Mouse (Mus musculus) brain, embryonic 14.5 days (tissue): ENCODE results near the gene Plcd1. TPM values are rescaled to one million over a fixed set of nuclear protein-coding genes. Genes with fewer than 3 reads are reported as not detected.

Experiments
- DNase-seq: peaks from one replicate; pipeline ENCODE4 v3.0.0-alpha.2; 2011; ENCODE audit warnings: low read depth
- CTCF ChIP-seq: fragments of 200-500 bp; IDR thresholded peaks from 2 replicates; pipeline ENCODE4 v1.5.1; 2012; ENCODE audit warnings: inconsistent platforms, mild to moderate bottlenecking, moderate library complexity, borderline replicate concordance; ENCODE audit not compliant: insufficient read depth, insufficient read length; ENCODE audit errors: extremely low read depth
- POLR2A ChIP-seq: fragments of 200-500 bp; IDR thresholded peaks from 2 replicates; pipeline ENCODE4 v1.6.1; 2012; ENCODE audit warnings: mild to moderate bottlenecking, inconsistent platforms, borderline replicate concordance; ENCODE audit not compliant: poor library complexity, insufficient read depth, insufficient read length, severe bottlenecking; ENCODE audit errors: extremely low read depth
- polyA plus RNA-seq: library from polyadenylated mRNA; depleted of rRNA; stranded (reverse); fragments of >200 nt; gene quantifications from 2 replicates; pipeline ENCODE4 v1.2.3, GENCODE M21; 2012

Gene Plcd1
- polyA plus RNA-seq, 1 experiment, result 25.0 TPM

DNA sequence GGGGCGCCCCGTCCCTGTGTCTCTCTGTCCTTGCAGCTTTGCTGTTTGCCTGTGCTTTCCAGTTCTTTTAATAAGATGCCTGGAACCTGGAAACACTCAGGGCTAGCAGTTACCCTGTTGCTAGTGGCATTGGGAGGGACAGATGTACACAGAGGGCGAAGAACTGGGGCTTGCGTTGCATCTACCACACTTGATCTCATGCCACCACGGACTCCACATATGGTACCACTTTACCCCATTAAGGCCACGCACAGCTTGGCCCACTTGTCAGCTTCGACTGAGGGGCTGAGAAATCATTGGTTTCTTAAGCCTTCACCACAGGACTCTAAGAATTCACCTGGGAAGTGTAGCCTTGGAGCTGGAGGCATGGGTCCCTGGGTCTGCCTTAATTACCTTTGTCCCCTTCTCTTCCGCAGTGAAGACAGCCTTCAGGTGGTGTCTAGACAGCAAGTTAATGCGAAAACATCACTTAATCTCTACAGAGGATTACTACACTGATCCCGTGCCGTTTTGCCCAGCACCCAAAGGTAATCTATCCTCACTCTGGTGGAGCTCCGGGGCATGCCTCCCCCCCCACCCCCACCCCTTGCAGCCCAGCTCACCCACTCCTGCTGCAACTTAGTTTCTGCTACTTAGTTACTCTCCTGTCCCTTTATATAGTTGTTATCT is 16.5 kb upstream of the Plcd1 start:
- DNase-seq, result no peak
- TF ChIP-seq CTCF (no peak), POLR2A (no peak)

- DNase-seq, result peak; percentile 19
- TF ChIP-seq CTCF (peak; percentile 48; the same call in 1 of the 2 replicates), POLR2A (no peak)
Measured at GRCm38 (mm10) chr9:119107566-119107965, 14.3 kb upstream of the Plcd1 start.

- DNase-seq, result no peak
- TF ChIP-seq CTCF (no peak), POLR2A (no peak)
Measured at GRCm38 (mm10) chr9:119102783-119103113, 9.4 kb upstream of the Plcd1 start.

- TF ChIP-seq POLR2A (no peak), CTCF (peak; percentile 20; the same call in 1 of the 2 replicates)
- peak; percentile 94 for DNase-seq
Measured at GRCm38 (mm10) chr9:119101992-119102782, 8.9 kb upstream of the Plcd1 start, which contains the start of gene Dlec1. TSS of gene Dlec1 (plus strand) at chr9:119102478.

- no peak for TF ChIP-seq CTCF
- no peak for TF ChIP-seq POLR2A
- DNase-seq, result no peak
Measured at GRCm38 (mm10) chr9:119100177-119100898, 7.0 kb upstream of the Plcd1 start.

DNA sequence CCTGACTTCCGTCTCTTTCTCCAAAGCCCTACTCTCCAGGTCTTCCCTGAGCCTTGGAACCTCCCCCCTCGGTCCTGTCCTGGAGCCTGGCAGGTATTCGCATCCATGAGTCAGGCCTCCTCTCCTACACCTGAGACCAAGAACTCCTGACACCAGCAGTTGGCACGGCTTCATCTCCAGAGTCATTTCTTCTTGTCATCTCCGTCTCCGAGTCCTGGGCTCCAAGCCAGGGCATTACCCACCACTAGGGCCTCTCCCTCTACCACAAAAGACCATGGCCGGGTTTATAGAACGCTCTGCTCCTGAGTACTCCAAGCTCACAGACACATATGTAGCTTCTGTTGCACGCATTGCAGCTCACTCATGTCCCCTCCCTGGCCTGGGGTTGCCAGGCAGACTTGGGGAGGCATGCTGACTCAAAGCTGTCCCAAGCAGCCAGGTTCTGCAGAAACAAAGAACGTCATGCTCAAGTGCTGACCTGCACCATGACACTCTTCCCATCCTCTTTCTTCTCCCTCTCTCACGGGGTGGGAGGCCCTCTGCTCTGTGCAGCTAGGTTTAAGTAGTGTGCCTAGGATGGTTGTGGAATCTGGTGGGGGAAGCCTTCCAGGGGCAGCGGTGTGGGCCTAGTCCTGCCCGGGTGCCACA is 1.3 kb upstream of the Plcd1 start:
- DNase-seq, result peak; percentile 48
- TF ChIP-seq CTCF, result no peak
- no peak for TF ChIP-seq POLR2A

- no peak for TF ChIP-seq POLR2A
- TF ChIP-seq CTCF, result no peak
- peak; percentile 44 for DNase-seq
Measured at GRCm38 (mm10) chr9:119092473-119093418, 556 bp downstream of the Plcd1 start.

DNA sequence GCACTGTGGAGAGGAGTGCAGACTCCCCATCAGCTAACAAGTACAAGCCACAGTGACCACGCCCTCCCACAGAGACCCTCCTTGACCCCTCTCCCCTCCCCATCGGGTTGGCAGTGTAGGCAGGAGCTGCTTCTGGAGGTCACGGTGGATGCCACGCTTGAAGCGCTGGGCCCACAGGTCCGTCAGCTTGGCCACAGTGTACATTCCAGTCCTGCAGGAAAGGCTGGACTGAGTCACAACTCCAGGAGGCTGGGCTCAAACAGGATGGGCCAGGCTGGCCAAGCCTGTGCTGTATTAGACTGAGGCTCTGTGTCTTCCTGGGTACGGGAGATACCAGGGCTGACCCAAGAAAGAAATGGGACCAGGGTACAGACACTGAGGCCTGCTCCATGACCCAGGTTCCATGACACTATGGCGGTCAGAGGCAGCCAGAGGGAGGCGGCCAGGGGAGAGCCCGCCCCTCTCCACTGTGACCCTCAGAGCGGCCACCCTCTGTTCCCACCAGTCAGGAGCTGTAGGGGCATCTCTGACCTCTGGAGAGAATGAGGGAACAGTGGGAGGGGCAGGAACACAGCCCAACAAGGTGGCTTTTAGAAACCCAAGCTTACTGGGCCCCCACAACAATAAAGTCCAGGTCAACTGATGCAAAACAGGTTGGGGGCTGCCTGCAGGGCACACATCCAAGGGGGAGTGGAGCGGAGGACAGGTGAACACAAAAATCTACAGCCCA is 1.6 kb downstream of the Plcd1 start:
- TF ChIP-seq CTCF, result no peak
- no peak for TF ChIP-seq POLR2A
- no peak for DNase-seq

DNA sequence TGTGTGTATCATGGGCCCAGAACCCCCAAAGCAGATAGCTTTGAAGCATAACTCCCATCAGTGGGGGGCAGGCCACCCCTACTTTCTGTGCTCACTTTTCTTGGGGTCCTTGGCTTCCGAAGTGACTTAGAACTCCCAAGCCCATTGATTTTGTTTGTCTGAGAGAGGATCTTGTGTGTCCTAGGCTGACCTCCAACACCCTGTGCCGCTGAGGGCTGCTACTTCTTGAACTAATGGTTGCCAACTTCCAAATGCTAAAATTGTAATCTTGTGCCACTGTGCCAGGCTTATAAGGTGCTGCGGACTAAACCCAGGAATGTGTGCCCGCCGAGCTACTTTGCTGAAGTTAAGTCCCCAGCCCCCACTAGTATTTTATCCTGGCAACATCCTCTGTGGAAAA is 2.8 kb downstream of the Plcd1 start:
- TF ChIP-seq POLR2A, result no peak
- TF ChIP-seq CTCF, result no peak
- no peak for DNase-seq

- no peak for TF ChIP-seq POLR2A
- no peak for TF ChIP-seq CTCF
Measured at GRCm38 (mm10) chr9:119089437-119089836, 3.9 kb downstream of the Plcd1 start.

DNA sequence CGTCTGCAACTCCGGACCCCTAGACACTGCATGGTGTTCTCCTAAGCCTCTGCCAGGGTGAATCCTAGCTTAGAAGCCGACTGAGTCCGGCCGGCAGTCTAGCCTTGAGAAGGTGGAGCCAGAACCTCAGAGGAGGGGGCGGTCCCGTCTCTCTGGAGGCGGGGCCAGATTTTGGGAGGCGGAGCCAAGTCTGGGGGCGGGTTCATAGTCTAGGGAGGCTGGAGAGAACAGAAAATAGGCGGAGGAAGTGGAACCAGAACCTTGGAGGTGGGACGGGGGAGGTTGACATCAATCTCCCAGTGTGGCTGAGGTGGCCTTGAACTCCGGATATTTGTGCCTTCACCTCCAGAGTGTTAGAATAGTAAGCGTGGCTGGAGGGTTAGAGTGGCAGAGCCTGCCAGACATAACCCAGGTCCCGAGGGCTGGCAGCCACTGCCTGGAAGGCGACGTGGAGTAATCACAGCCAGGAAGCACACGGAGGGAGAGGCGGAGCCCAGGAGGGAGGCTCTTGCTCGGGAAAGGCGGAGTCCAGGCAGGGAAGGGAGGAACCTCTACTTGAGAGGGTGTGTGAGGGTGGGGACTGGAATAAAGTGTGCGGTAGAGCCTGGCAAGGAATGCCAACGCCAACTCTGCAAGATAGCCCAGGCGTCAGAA is 5.0 kb downstream of the Plcd1 start:
- TF ChIP-seq POLR2A, result no peak
- TF ChIP-seq CTCF, result no peak
- DNase-seq, result peak; percentile 75

More at GRCm38 (mm10) chr9:119089437-119089836, 3.9 kb downstream of the Plcd1 start:
- DNase-seq, result peak; percentile 23
